Mouse (Mus musculus): ENCODE measurements around the gene Pde8b. TPM values are rescaled to one million over a fixed set of nuclear protein-coding genes. Genes with fewer than 3 reads are reported as not detected.
A peak's percentile ranks its signal among the peaks of the same experiment; 100 is the strongest.

The Pde8b gene
- polyA plus RNA-seq, 1 experiment = 1.2 TPM

- H3K9me3 ChIP-seq (replicated peaks; ENCODE audit: control insufficient read depth, insufficient read depth, low read length, poor library complexity, severe bottlenecking) = no peaks in the 10 kb centered on the region
- TF ChIP-seq CTCF (IDR thresholded peaks at IDR 0.05; ENCODE audit: low read depth, low read length) = no peak
- TF ChIP-seq POLR2A (IDR thresholded peaks at IDR 0.05; ENCODE audit: insufficient read depth, low read length) = no peak
- no peak for TF ChIP-seq EP300 (IDR thresholded peaks at IDR 0.05; ENCODE audit: insufficient read depth, low read depth, low read length)
- no peaks in the 10 kb centered on the region for H3K27me3 ChIP-seq (ENCODE audit: control insufficient read depth, insufficient read depth, low read length, poor library complexity, severe bottlenecking)
- H3K27ac ChIP-seq (ENCODE audit: insufficient read depth, low read length) = no peak overlapping the region
- H3K4me1 ChIP-seq (ENCODE audit: control insufficient read depth, insufficient read depth, low read length) = no peaks in the 10 kb centered on the region
- no peak overlapping the region for H3K4me3 ChIP-seq (ENCODE audit: low read depth, low read length)
- no peak overlapping the region for H3K9ac ChIP-seq (ENCODE audit: low read depth, poor library complexity, severe bottlenecking)
- no peaks in the 10 kb centered on the region for H3K36me3 ChIP-seq (ENCODE audit: control insufficient read depth, insufficient read depth, low read length, poor library complexity, severe bottlenecking)
Measured at GRCm38 (mm10) chr13:95030828-95031227, 219.3 kb downstream of the Pde8b start.

DNA sequence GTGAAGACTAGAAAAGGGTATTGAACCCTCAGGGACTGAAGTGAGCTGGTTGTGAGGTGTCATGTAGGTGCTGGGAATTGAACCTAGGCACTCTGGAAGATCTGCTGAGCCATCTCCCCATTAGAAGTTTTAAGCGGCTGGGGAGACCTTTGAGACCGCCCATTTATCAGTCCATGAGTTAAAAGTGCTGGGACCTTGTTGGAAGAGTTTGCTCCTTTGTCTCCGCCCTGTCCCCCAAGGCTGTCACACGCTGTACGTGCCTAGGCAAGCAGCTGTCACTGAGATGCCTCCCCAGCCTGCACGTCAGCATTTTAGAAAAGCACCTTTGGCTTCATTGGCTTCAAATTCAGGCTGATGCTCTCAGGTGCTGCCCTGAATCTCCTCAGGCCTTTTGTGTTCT lies 229.9 kb downstream of the Pde8b start:
- no peak for TF ChIP-seq POLR2A (IDR thresholded peaks at IDR 0.05; ENCODE audit: insufficient read depth, low read length)
- no peak for TF ChIP-seq CTCF (IDR thresholded peaks at IDR 0.05; ENCODE audit: low read depth, low read length)
- no peak for TF ChIP-seq EP300 (IDR thresholded peaks at IDR 0.05; ENCODE audit: insufficient read depth, low read depth, low read length)
- H3K4me3 ChIP-seq (ENCODE audit: low read depth, low read length) = no peak overlapping the region
- no peaks in the 10 kb centered on the region for H3K9me3 ChIP-seq (replicated peaks; ENCODE audit: control insufficient read depth, insufficient read depth, low read length, poor library complexity, severe bottlenecking)
- H3K4me1 ChIP-seq (ENCODE audit: control insufficient read depth, insufficient read depth, low read length) = no peaks in the 10 kb centered on the region
- no peak overlapping the region for H3K27ac ChIP-seq (ENCODE audit: insufficient read depth, low read length)
- no peak overlapping the region for H3K9ac ChIP-seq (ENCODE audit: low read depth, poor library complexity, severe bottlenecking)
- H3K36me3 ChIP-seq (ENCODE audit: control insufficient read depth, insufficient read depth, low read length, poor library complexity, severe bottlenecking) = no peaks in the 10 kb centered on the region
- no peaks in the 10 kb centered on the region for H3K27me3 ChIP-seq (ENCODE audit: control insufficient read depth, insufficient read depth, low read length, poor library complexity, severe bottlenecking)

- no peak overlapping the region for H3K4me3 ChIP-seq (ENCODE audit: low read depth, low read length)
- TF ChIP-seq EP300 (IDR thresholded peaks at IDR 0.05; ENCODE audit: insufficient read depth, low read depth, low read length) (no peak), POLR2A (IDR thresholded peaks at IDR 0.05; ENCODE audit: insufficient read depth, low read length) (no peak), CTCF (IDR thresholded peaks at IDR 0.05; ENCODE audit: low read depth, low read length) (no peak)
- no peaks in the 10 kb centered on the region for H3K27me3 ChIP-seq (ENCODE audit: control insufficient read depth, insufficient read depth, low read length, poor library complexity, severe bottlenecking)
- H3K9ac ChIP-seq (ENCODE audit: low read depth, poor library complexity, severe bottlenecking) = no peak overlapping the region
- H3K4me1 ChIP-seq (ENCODE audit: control insufficient read depth, insufficient read depth, low read length) = no peaks in the 10 kb centered on the region
- H3K9me3 ChIP-seq (replicated peaks; ENCODE audit: control insufficient read depth, insufficient read depth, low read length, poor library complexity, severe bottlenecking) = no peaks in the 10 kb centered on the region
- H3K36me3 ChIP-seq (ENCODE audit: control insufficient read depth, insufficient read depth, low read length, poor library complexity, severe bottlenecking) = no peaks in the 10 kb centered on the region
- no peak overlapping the region for H3K27ac ChIP-seq (ENCODE audit: insufficient read depth, low read length)
Measured at GRCm38 (mm10) chr13:95019345-95019744, 230.8 kb downstream of the Pde8b start.

DNA sequence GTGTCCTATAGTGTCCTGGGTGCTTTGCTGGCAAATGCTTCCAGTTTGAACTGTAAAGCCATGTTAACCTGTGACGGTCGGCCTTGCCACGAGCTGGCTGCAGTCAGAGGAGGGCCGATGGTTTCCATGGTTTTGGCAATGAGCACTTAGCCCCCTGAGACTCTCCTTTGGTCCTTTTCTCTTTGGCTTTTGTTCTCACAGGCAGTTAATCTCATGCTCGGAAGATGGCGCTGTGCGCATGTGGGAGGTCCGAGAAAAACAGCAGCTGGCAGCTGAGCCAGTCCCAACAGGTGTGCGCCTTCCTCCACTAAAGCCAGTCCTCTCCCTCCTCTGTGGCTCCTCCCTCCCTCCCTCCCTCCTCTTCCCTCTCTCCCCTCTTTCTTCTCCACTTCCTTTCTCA lies 232.2 kb downstream of the Pde8b start:
- TF ChIP-seq CTCF (IDR thresholded peaks at IDR 0.05; ENCODE audit: low read depth, low read length) (peak; percentile 91), POLR2A (IDR thresholded peaks at IDR 0.05; ENCODE audit: insufficient read depth, low read length) (no peak), EP300 (IDR thresholded peaks at IDR 0.05; ENCODE audit: insufficient read depth, low read depth, low read length) (0 out of 2 replicates have a peak, but pooled peaks have one; percentile 57)

DNA sequence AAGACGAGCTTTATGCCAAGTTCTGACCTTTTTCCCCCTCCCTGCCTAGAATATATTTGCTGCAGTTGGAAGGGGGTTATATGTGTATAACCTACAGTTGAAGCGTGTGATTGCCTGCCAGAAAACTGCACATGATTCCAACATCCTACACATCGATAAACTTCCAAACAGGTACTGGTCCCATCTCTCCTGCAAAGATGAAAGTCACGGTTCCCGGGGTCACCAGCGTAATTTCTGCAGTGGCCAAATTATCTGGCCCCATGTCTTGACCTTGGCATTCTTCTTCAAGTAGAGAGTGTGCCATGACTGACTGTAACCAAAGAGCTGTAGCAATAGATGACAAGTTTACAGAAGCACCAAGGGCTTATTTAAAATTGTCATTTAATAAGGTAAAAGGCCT lies 232.9 kb downstream of the Pde8b start:
- no peaks in the 10 kb centered on the region for H3K4me1 ChIP-seq (ENCODE audit: control insufficient read depth, insufficient read depth, low read length)
- TF ChIP-seq EP300 (IDR thresholded peaks at IDR 0.05; ENCODE audit: insufficient read depth, low read depth, low read length) (no peak), CTCF (IDR thresholded peaks at IDR 0.05; ENCODE audit: low read depth, low read length) (no peak), POLR2A (IDR thresholded peaks at IDR 0.05; ENCODE audit: insufficient read depth, low read length) (no peak)
- H3K36me3 ChIP-seq (ENCODE audit: control insufficient read depth, insufficient read depth, low read length, poor library complexity, severe bottlenecking) = no peaks in the 10 kb centered on the region

More for the DNA sequence above, 232.2 kb downstream of the Pde8b start:
- Histone ChIP-seq H3K27me3 (ENCODE audit: control insufficient read depth, insufficient read depth, low read length, poor library complexity, severe bottlenecking) (no peaks in the 10 kb centered on the region), H3K9ac (ENCODE audit: low read depth, poor library complexity, severe bottlenecking) (no peak overlapping the region), H3K9me3 (replicated peaks; ENCODE audit: control insufficient read depth, insufficient read depth, low read length, poor library complexity, severe bottlenecking) (no peaks in the 10 kb centered on the region), H3K36me3 (ENCODE audit: control insufficient read depth, insufficient read depth, low read length, poor library complexity, severe bottlenecking) (no peaks in the 10 kb centered on the region), H3K4me3 (ENCODE audit: low read depth, low read length) (no peak overlapping the region), H3K27ac (ENCODE audit: insufficient read depth, low read length) (no peak overlapping the region), H3K4me1 (ENCODE audit: control insufficient read depth, insufficient read depth, low read length) (no peaks in the 10 kb centered on the region)

DNA sequence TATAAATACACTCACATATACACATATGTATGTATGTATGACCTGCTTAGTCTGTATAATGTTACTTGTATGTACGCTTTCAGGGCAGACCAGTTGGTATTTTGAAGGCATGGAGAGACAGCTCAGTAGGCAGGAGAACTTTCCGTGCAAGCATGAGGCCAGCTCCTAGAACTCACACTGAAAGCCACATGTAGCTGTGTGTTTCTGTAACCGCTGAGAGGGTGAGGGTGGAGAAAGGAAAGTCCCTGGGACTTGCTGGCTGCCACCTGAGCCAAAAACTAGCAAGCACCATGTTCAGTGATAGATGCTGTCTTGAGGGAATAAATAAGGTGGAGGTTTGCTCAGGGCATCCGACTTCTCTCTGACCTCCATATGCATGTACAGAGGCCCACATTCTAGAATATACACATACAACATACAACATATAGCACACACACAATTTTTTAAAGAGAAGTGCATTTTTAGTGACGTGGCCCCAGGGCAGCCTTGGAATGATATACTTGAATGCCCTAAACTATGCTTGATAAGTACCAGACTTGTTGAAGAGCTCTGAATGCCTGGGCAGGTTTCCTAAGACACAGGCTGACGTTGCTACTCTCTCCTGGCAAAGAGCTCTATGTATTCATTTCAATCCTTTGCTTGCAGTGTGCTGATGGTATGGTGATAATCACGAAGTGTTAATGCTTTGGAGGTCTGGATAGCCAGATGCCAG lies 238.4 kb downstream of the Pde8b start:
- Histone ChIP-seq H3K9me3 (replicated peaks; ENCODE audit: control insufficient read depth, insufficient read depth, low read length, poor library complexity, severe bottlenecking) (no peaks in the 10 kb centered on the region), H3K27ac (ENCODE audit: insufficient read depth, low read length) (no peak overlapping the region), H3K4me3 (ENCODE audit: low read depth, low read length) (no peak overlapping the region), H3K36me3 (ENCODE audit: control insufficient read depth, insufficient read depth, low read length, poor library complexity, severe bottlenecking) (no peaks in the 10 kb centered on the region), H3K27me3 (ENCODE audit: control insufficient read depth, insufficient read depth, low read length, poor library complexity, severe bottlenecking) (no peaks in the 10 kb centered on the region), H3K4me1 (ENCODE audit: control insufficient read depth, insufficient read depth, low read length) (no peaks in the 10 kb centered on the region), H3K9ac (ENCODE audit: low read depth, poor library complexity, severe bottlenecking) (no peak overlapping the region)
- TF ChIP-seq CTCF (IDR thresholded peaks at IDR 0.05; ENCODE audit: low read depth, low read length) (no peak), POLR2A (IDR thresholded peaks at IDR 0.05; ENCODE audit: insufficient read depth, low read length) (no peak), EP300 (IDR thresholded peaks at IDR 0.05; ENCODE audit: insufficient read depth, low read depth, low read length) (no peak)

More for the DNA sequence above, 232.9 kb downstream of the Pde8b start:
- Histone ChIP-seq H3K4me3 (ENCODE audit: low read depth, low read length) (no peak overlapping the region), H3K27ac (ENCODE audit: insufficient read depth, low read length) (no peak overlapping the region), H3K9ac (ENCODE audit: low read depth, poor library complexity, severe bottlenecking) (no peak overlapping the region), H3K27me3 (ENCODE audit: control insufficient read depth, insufficient read depth, low read length, poor library complexity, severe bottlenecking) (no peaks in the 10 kb centered on the region), H3K9me3 (replicated peaks; ENCODE audit: control insufficient read depth, insufficient read depth, low read length, poor library complexity, severe bottlenecking) (no peaks in the 10 kb centered on the region)

Data from ES-Bruce4 (cell line).